ENCODE assay signal across 10 mouse cellular contexts in the genomic region with DNA sequence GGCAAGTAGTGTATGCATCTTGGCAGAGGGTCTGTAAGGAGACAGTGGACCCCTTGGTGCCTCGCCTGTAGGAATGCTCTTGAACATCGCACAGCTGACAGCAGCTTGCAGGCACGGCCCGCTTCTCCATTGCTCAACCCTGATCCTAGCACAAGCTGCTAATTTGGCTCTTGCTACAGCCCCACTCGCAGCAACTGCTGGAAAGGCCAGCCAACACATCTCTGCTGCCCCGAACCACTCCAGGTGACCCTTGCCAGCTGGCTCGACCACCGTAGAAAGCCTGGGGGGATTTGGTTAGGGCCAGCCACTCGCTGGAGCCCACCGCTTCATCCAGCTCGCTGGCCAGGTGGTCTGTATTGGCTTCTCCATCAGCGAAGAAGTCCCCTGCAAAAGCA. TPM values are rescaled to one million over a fixed set of nuclear protein-coding genes. Genes with fewer than 3 reads are reported as not detected.
DNase-seq lines count a peak whose midpoint lies in the region; ATAC-seq and TF ChIP-seq lines count a peak whose summit lies in the region.
"Had no signal": no experiment of that assay in that cellular context is flagged by ENCODE, and none has a peak within 500 bp of the region (broad histone marks: within the 10 kb centered on the region; RNA-seq: fewer than 3 reads in every experiment).

No protein-coding gene starts in this region.

- TF ChIP-seq CTCF in brain, embryonic 14.5 days (IDR thresholded peaks at IDR 0.05; ENCODE audit: borderline replicate concordance, extremely low read depth, insufficient read depth, insufficient read length): no peak

- peak overlapping the region; percentile 87 for H3K4me2 ChIP-seq in kidney, embryonic 15.5 days

- H3K27ac ChIP-seq in kidney, embryonic 15.5 days: no peak overlapping the region

- peaks cover 48% of the 10 kb centered on the region for H3K27me3 ChIP-seq in kidney, embryonic 15.5 days

- H3K4me3 ChIP-seq in kidney, embryonic 15.5 days (replicated peaks): peak overlapping the region; percentile 47

- H3K9me3 ChIP-seq in kidney, embryonic 15.5 days (replicated peaks): no peaks in the 10 kb centered on the region

- H3K9ac ChIP-seq in kidney, embryonic 15.5 days: no peak overlapping the region

- DNase-seq in kidney, adult 11 months: no peak
- peak; percentile 25 for DNase-seq in brain, embryonic 14.5 days (ENCODE audit: low read depth)
- peak; percentile 47 to 51 for DNase-seq in heart, postnatal 14 days
- DNase-seq in lung, postnatal 4 days: peak; percentile 37 to 74
- no peak for DNase-seq in urinary bladder, postnatal 14 days (ENCODE audit: low spot score)
- no peak for DNase-seq in layer of hippocampus, postnatal 14 days (ENCODE audit: low spot score in 2 of 2)
- no peak for DNase-seq in Muller cell, postnatal 12 days (ENCODE audit: inconsistent ontology term)

- WGBS in kidney, embryonic 15.5 days: 32% methylated on average over 12 of the region's 12 CpGs

- no peak for TF ChIP-seq POLR2A in brain, embryonic 14.5 days (IDR thresholded peaks at IDR 0.05; ENCODE audit: borderline replicate concordance, extremely low read depth, insufficient read depth, insufficient read length, poor library complexity, severe bottlenecking)

- H3K36me3 ChIP-seq in kidney, embryonic 15.5 days: no peaks in the 10 kb centered on the region

- no peak for ATAC-seq in kidney, embryonic 15.5 days (replicated peaks; ENCODE audit: low FRiP score)

- peaks cover 32% of the 10 kb centered on the region for H3K4me1 ChIP-seq in kidney, embryonic 15.5 days

- intact Hi-C loops in heart, postnatal 14 days (cut with DNase I): loop anchor here (5.0 kb wide), 1 partner anchor 64 kb away; no protein-coding TSS in a partner anchor

RNA-seq across cellular contexts. Expression of gene Il27ra, which starts 0.6 kb away (rescaled TPM):
- 2.3 and 3.2 TPM in 2 replicates for polyA plus RNA-seq in kidney, embryonic 15.5 days (2015; fragmentation: Nextera tagmentation; extraction: Ambion mirVana)
- 0.48 and 0.50 TPM in 2 replicates for polyA plus RNA-seq in brain, embryonic 14.5 days (2012; rRNA removed)
- 1 to 10 TPM; 4.2 to 5.8 TPM for total RNA-seq in heart, postnatal 14 days (2021)
- total RNA-seq in layer of hippocampus, postnatal 14 days (2021): 1 to 10 TPM; 1.6 to 1.8 TPM

RNA-seq across cellular contexts. Expression of gene Rln3, which starts 1.9 kb away (rescaled TPM):
- polyA plus RNA-seq in kidney, embryonic 15.5 days (2015; fragmentation: Nextera tagmentation; extraction: Ambion mirVana): not detected in 2 replicates
- polyA plus RNA-seq in brain, embryonic 14.5 days (2012; rRNA removed): 0.21 and 0.36 TPM in 2 replicates
- not detected for total RNA-seq in heart, postnatal 14 days (2021)
- total RNA-seq in layer of hippocampus, postnatal 14 days (2021): not detected
- total RNA-seq: left cerebral cortex, adult 8-10 months had no signal
- polyA plus RNA-seq: embryonic facial prominence, embryonic 11.5 days had no signal

RNA-seq across cellular contexts. Expression of gene Palm3, which starts 21.7 kb away (rescaled TPM):
- 14.8 and 15.1 TPM in 2 replicates for polyA plus RNA-seq in kidney, embryonic 15.5 days (2015; fragmentation: Nextera tagmentation; extraction: Ambion mirVana)
- polyA plus RNA-seq in brain, embryonic 14.5 days (2012; rRNA removed): 1.3 and 3.7 TPM in 2 replicates
- total RNA-seq in heart, postnatal 14 days (2021): under 1 TPM; 0.26 to 0.27 TPM
- total RNA-seq in layer of hippocampus, postnatal 14 days (2021): 1 to 10 TPM; 4.1 to 7.9 TPM

RNA-seq across cellular contexts. Expression of gene Gm10643, which starts 22.0 kb away (rescaled TPM):
- polyA plus RNA-seq in kidney, embryonic 15.5 days (2015; fragmentation: Nextera tagmentation; extraction: Ambion mirVana): 1.2 and 1.6 TPM in 2 replicates
- 2.0 and 2.9 TPM in 2 replicates for polyA plus RNA-seq in brain, embryonic 14.5 days (2012; rRNA removed)
- total RNA-seq in heart, postnatal 14 days (2021): 1 to 10 TPM; 2.6 to 3.3 TPM
- total RNA-seq in layer of hippocampus, postnatal 14 days (2021): 1 to 10 TPM; 4.7 to 5.0 TPM

RNA-seq across cellular contexts. Expression of gene Rfx1, which starts 23.7 kb away (rescaled TPM):
- polyA plus RNA-seq in kidney, embryonic 15.5 days (2015; fragmentation: Nextera tagmentation; extraction: Ambion mirVana): 10.5 and 10.7 TPM in 2 replicates
- polyA plus RNA-seq in brain, embryonic 14.5 days (2012; rRNA removed): 34.1 and 41.7 TPM in 2 replicates
- 10 to 100 TPM; 12.2 to 12.7 TPM for total RNA-seq in heart, postnatal 14 days (2021)
- total RNA-seq in layer of hippocampus, postnatal 14 days (2021): 10 to 100 TPM; 20.1 to 21.0 TPM

Comparison
In these comparisons a context has a peak if more than half of its experiments do, and no peak if none do; other contexts are left out.
1. DNase-seq: peak in brain, embryonic 14.5 days (single experiment), heart, postnatal 14 days (2 of 2) and lung, postnatal 4 days (2 of 2); none in kidney, adult 11 months (single experiment), urinary bladder, postnatal 14 days (single experiment), layer of hippocampus, postnatal 14 days (0 of 2) and Muller cell, postnatal 12 days (single experiment).
2. RNA of gene Palm3, which starts 21.7 kb away (total RNA-seq): 4.1 to 7.9 TPM in layer of hippocampus, postnatal 14 days; 0.26 to 0.27 TPM in heart, postnatal 14 days; every median in the first group is over 4 times any median in the second.